Mouse (Mus musculus) heart, embryonic 12.5 days (tissue): ENCODE measurements around the gene Tmem211. TPM values are rescaled to one million over a fixed set of nuclear protein-coding genes. Genes with fewer than 3 reads are reported as not detected.

Source experiments
- ATAC-seq: fragments of 200-750 bp; cut with Nextera tagmentation; 2 replicates; pipeline ENCODE4 v1.8.0; 2017; ENCODE audit warnings: moderate TSS enrichment, moderate library complexity; ENCODE audit not compliant: insufficient number of reproducible peaks, low FRiP score
- H3K27ac ChIP-seq: fragments of 300-500 bp; sonication (generic); 2 replicates; pipeline ENCODE4 v1.5.1; 2016; ENCODE audit warnings: mild to moderate bottlenecking, moderate library complexity; ENCODE audit not compliant: poor library complexity, severe bottlenecking
- H3K27me3 ChIP-seq: fragments of 300-500 bp; sonication (generic); replicated peaks from 2 replicates; pipeline ENCODE4 v1.6.1; 2016; ENCODE audit warnings: mild to moderate bottlenecking, moderate library complexity
- H3K36me3 ChIP-seq: fragments of 300-500 bp; sonication (generic); 2 replicates; pipeline ENCODE4 v1.6.1; 2016; ENCODE audit warnings: mild to moderate bottlenecking, moderate library complexity
- H3K4me1 ChIP-seq: fragments of 300-500 bp; sonication (generic); replicated peaks from 2 replicates; pipeline ENCODE4 v1.6.1; 2016; ENCODE audit warnings: mild to moderate bottlenecking
- H3K4me2 ChIP-seq: fragments of 300-500 bp; sonication (generic); 2 replicates; pipeline ENCODE4 v1.6.1; 2016; ENCODE audit warnings: mild to moderate bottlenecking, moderate library complexity
- H3K4me3 ChIP-seq: fragments of 300-500 bp; sonication (generic); 2 replicates; pipeline ENCODE4 v1.5.1; 2016; ENCODE audit warnings: mild to moderate bottlenecking
- H3K9ac ChIP-seq: fragments of 300-500 bp; sonication (generic); 2 replicates; pipeline ENCODE4 v1.6.1; 2016; ENCODE audit warnings: mild to moderate bottlenecking, moderate library complexity
- H3K9me3 ChIP-seq: fragments of 300-500 bp; sonication (generic); replicated peaks from 2 replicates; pipeline ENCODE4 v1.6.1; 2016; ENCODE audit warnings: mild to moderate bottlenecking, moderate library complexity
- WGBS: fragments of 180-500 bp; shearing (Covaris S2); methylation state at CpG from one replicate; pipeline ENCODE4 v1.1.7; 2016; 5-methylcytosine and 5-hydroxymethylcytosine counted together
- polyA plus RNA-seq: library from polyadenylated mRNA; unstranded; fragments of >200 nt; fragmentation: Nextera tagmentation; extraction: Ambion mirVana; gene quantifications from 2 replicates; pipeline ENCODE4 v1.2.1, GENCODE M21; 2016

Gene Tmem211
- polyA plus RNA-seq, 1 experiment from 2014 or later, result not detected

DNA sequence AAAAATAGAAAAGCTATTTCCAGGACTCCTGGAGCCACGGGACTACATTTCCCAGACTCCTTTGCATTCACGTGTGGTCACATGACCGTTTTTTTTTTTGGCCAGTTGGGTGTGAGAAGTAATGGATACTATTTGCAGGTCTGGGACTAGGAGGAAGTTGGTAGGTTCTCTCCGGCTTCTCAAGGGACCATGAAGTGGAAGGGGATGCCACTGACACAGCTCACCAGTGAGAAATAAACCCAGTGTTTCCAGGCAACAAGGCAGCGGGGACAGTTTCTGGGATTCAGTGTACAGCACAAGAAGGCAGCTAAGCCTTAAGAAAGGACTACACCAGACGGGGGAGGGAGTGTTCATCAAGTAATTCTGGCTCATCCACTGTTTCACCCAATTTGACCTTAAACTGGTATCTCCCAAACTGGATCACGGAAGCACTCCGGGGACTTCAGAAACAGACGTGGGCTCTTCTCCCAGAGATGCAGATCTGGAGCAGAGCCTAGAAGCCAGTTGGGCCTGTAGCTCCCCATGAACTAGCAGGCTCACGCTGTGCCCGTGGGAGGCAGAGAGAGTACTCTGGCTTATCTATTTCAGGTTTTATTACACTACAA is 44.6 kb downstream of the Tmem211 start:
- no peak overlapping the region for H3K4me2 ChIP-seq
- H3K9me3 ChIP-seq, result peaks cover 5% of the 10 kb centered on the region; the same call in 1 of the 2 replicates
- WGBS, result 65% methylated on average over 11 of the region's 11 CpGs
- H3K4me3 ChIP-seq, result no peak overlapping the region
- H3K27ac ChIP-seq, result no peak overlapping the region
- no peak overlapping the region for H3K9ac ChIP-seq
- no peaks in the 10 kb centered on the region for H3K36me3 ChIP-seq
- no peak for ATAC-seq
- H3K4me1 ChIP-seq, result peaks cover 6% of the 10 kb centered on the region
- no peaks in the 10 kb centered on the region for H3K27me3 ChIP-seq

GRCm38 (mm10) chr5:113275839-113276238 is 49.1 kb downstream of the Tmem211 start:
- Histone ChIP-seq H3K9ac (no peak overlapping the region), H3K4me3 (no peak overlapping the region), H3K36me3 (no peaks in the 10 kb centered on the region), H3K27ac (no peak overlapping the region), H3K4me1 (peaks cover 6% of the 10 kb centered on the region), H3K9me3 (no peaks in the 10 kb centered on the region), H3K27me3 (no peaks in the 10 kb centered on the region), H3K4me2 (no peak overlapping the region)
- ATAC-seq, result no peak
- 71% methylated on average over 10 of the region's 10 CpGs for WGBS

DNA sequence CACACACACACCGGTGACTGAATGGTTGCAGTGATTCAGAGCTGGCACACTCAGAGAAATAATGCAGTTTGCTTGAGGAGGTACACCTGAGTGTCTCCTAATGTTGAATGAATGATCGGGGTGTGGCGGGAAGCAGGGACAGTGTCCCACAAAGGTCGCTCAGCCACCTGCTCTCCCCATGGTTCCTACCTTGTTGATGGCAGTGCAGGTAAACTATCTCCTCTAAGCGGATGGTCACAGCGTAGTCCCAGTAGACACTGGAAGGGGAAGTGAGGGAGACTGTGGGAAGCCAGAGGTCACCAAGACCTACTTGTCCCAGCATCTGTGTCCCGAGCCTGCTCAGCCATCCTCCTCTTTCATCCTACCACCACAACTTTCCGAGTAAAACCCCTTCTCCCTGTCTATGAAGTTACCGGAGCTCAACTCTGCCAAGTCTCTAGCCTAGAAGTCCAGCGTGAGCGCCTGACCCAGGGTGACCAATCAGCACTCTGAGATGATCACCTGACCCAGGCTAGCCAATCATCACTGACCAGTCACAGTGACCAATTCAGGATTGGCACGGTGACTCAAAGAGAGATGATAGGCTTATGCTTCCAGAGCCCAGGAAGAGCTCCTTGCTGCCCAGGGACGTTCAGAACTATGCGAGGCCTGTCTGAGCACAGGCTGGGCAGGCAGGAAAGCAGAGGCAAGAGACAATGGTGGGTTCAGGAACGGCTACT is 53.6 kb downstream of the Tmem211 start:
- peak overlapping the region; percentile 32 for H3K4me3 ChIP-seq
- peak; percentile 70 for ATAC-seq
- no peak overlapping the region for H3K9ac ChIP-seq
- H3K9me3 ChIP-seq, result no peaks in the 10 kb centered on the region
- H3K36me3 ChIP-seq, result no peaks in the 10 kb centered on the region
- H3K27me3 ChIP-seq, result peaks cover 12% of the 10 kb centered on the region
- 25% methylated on average over 15 of the region's 15 CpGs for WGBS
- no peaks in the 10 kb centered on the region; the same call in 1 of the 2 replicates for H3K4me1 ChIP-seq
- H3K27ac ChIP-seq, result no peak overlapping the region
- peak overlapping the region; percentile 45 for H3K4me2 ChIP-seq

- Histone ChIP-seq H3K9me3 (0 out of 2 replicates have a peak, but pooled peaks cover 2% of the 10 kb centered on the region), H3K36me3 (no peaks in the 10 kb centered on the region), H3K27me3 (peaks cover 25% of the 10 kb centered on the region), H3K4me3 (no peak overlapping the region), H3K4me2 (no peak overlapping the region), H3K27ac (no peak overlapping the region), H3K4me1 (no peaks in the 10 kb centered on the region; the same call in 1 of the 2 replicates), H3K9ac (no peak overlapping the region)
- WGBS, result 87% methylated on average over 7 of the region's 7 CpGs
- ATAC-seq, result no peak
Observed at GRCm38 (mm10) chr5:113281557-113281956, 54.8 kb downstream of the Tmem211 start.

DNA sequence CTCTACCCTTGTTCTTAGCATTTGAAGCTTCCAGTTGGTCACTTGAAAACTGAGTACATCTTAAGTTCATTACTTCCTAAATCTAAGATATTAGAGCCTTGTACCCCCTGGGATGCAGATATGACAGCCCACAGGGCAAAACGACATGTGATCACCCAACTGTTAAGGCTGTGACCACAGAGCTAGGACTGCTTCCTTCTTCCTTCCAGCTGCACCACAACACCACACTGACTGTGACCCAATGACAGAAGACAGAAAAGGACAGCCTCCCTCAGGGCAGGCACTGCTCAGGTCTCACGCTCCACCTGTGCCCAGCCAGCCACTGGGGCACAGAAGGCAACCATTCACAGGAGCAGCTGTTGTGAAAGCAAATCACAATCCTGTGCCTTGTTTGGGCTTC is 57.0 kb downstream of the Tmem211 start:
- Histone ChIP-seq H3K4me1 (peaks cover 4% of the 10 kb centered on the region; the same call in 1 of the 2 replicates), H3K9me3 (peaks cover 8% of the 10 kb centered on the region; the same call in 1 of the 2 replicates), H3K4me3 (no peak overlapping the region), H3K9ac (no peak overlapping the region), H3K36me3 (no peaks in the 10 kb centered on the region), H3K27me3 (peaks cover 47% of the 10 kb centered on the region), H3K27ac (no peak overlapping the region), H3K4me2 (no peak overlapping the region)
- 62% methylated on average over 2 of the region's 2 CpGs for WGBS
- no peak for ATAC-seq

- peaks cover 65% of the 10 kb centered on the region for H3K27me3 ChIP-seq
Observed at GRCm38 (mm10) chr5:113285541-113285940, 58.8 kb downstream of the Tmem211 start.

DNA sequence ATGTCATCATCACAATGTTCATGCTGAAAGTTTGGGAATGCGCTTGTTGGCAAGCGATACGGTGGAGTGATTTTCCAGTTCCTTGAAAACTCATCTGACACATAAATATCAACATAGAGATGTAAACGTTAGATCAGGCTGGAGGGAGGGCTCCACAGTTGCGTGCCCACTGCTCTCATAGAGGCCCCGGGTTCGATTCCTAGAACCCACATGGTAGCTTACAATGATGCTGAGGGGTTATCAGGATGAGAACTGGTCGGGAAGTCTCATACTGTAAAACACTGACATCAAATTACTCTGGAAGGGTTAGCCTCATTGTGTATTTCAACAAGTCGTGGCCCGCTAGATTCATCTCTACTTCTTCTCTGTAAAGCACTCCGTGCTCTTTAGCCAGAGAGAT is 59.3 kb downstream of the Tmem211 start:
- Histone ChIP-seq H3K27ac (no peak overlapping the region), H3K27me3 (peaks cover 70% of the 10 kb centered on the region), H3K9ac (no peak overlapping the region), H3K4me1 (peaks cover 4% of the 10 kb centered on the region; the same call in 1 of the 2 replicates), H3K36me3 (no peaks in the 10 kb centered on the region), H3K9me3 (peaks cover 8% of the 10 kb centered on the region; the same call in 1 of the 2 replicates), H3K4me3 (no peak overlapping the region), H3K4me2 (no peak overlapping the region)
- WGBS, result 74% methylated on average over 11 of the region's 11 CpGs
- no peak for ATAC-seq

More at GRCm38 (mm10) chr5:113285541-113285940, 58.8 kb downstream of the Tmem211 start:
- Histone ChIP-seq H3K36me3 (no peaks in the 10 kb centered on the region), H3K4me1 (peaks cover 4% of the 10 kb centered on the region; the same call in 1 of the 2 replicates), H3K9me3 (peaks cover 8% of the 10 kb centered on the region; the same call in 1 of the 2 replicates), H3K4me3 (no peak overlapping the region), H3K4me2 (no peak overlapping the region), H3K9ac (no peak overlapping the region), H3K27ac (no peak overlapping the region)
- WGBS, result 50% methylated on average over 16 of the region's 16 CpGs
- no peak for ATAC-seq

DNA sequence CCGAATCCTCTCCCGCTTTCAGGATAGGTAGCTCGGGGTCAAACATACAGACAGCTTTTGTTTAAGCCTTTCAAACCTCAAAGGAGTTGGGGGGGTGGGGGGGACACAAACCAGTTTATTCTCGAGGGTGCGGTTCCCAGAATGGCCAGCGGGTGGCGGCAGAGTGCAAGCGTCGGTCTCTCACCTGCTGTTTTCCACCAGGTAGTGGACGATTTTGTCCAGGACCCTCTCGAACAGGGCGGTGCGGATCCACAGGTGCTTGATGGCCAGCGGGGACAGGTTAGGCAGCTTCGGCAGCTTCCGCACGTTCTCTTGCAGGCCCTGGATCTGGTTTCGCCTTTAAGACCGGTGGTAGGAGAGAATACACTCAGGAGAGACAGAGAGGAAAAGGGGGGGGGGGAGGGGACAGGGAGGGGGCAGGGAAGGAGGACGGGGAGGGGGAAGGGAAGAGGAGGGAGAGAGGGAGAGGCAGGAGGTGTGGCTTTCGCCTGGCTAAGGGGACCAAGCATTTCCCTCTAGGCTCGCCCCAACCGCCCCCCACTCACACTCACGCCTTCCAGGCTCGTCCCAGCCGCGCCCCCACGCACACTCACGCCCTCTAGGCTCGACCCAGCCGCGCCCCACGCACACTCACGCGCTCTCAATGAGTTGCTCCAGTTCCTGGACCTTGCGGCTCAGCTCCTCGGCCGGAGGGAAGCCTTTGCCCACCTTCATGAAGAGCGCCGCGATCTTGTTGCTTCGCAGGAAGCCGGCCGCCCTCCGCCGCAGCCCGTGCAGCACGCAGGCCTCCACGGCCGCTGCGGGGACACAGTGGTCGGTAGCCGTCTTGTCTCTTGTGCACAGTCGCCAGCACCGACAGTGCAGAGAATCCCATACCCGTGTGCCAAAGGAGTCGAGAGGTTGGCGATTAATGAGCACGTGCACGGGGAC is 60.1 kb downstream of the Tmem211 start:
- no peak overlapping the region for H3K4me3 ChIP-seq
- H3K9ac ChIP-seq, result no peak overlapping the region
- peaks cover 4% of the 10 kb centered on the region; the same call in 1 of the 2 replicates for H3K4me1 ChIP-seq
- ATAC-seq, result no peak
- H3K4me2 ChIP-seq, result 0 out of 2 replicates have a peak overlapping the region, but pooled peaks have one; percentile 0
- no peaks in the 10 kb centered on the region for H3K36me3 ChIP-seq
- no peak overlapping the region for H3K27ac ChIP-seq
- peaks cover 78% of the 10 kb centered on the region for H3K27me3 ChIP-seq
- peaks cover 8% of the 10 kb centered on the region; the same call in 1 of the 2 replicates for H3K9me3 ChIP-seq
- WGBS, result 7% methylated on average over 59 of the region's 60 CpGs

DNA sequence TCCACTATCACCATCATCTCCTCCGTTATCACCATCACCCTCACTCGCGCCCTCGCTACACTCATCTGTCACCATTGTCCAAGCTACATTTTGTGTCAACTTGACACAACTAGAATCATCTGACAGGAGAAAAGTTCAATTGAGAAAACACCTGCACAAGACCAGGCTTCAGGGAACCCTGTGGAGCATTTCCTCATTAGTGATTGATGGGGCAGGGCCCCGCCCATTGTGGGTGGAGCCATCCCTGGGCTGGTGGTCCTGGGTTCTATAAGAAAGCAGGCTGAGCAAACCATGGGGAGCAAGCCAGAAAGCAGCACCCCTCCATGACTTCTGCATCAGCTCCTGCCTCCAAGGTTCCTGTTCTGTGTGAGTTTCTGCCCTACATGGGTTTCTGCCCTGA is 61.1 kb downstream of the Tmem211 start:
- no peak overlapping the region for H3K9ac ChIP-seq
- no peak for ATAC-seq
- WGBS, result 46% methylated on average over 5 of the region's 5 CpGs
- H3K4me2 ChIP-seq, result no peak overlapping the region
- no peaks in the 10 kb centered on the region for H3K36me3 ChIP-seq
- peaks cover 87% of the 10 kb centered on the region for H3K27me3 ChIP-seq
- peaks cover 8% of the 10 kb centered on the region; the same call in 1 of the 2 replicates for H3K9me3 ChIP-seq
- no peak overlapping the region for H3K4me3 ChIP-seq
- no peak overlapping the region for H3K27ac ChIP-seq
- peaks cover 4% of the 10 kb centered on the region; the same call in 1 of the 2 replicates for H3K4me1 ChIP-seq

- Histone ChIP-seq H3K9ac (no peak overlapping the region), H3K4me1 (peaks cover 4% of the 10 kb centered on the region; the same call in 1 of the 2 replicates), H3K36me3 (no peaks in the 10 kb centered on the region), H3K27ac (no peak overlapping the region), H3K4me2 (no peak overlapping the region), H3K27me3 (peaks cover 90% of the 10 kb centered on the region), H3K4me3 (no peak overlapping the region), H3K9me3 (peaks cover 8% of the 10 kb centered on the region; the same call in 1 of the 2 replicates)
- 34% methylated on average over 13 of the region's 13 CpGs for WGBS
- no peak for ATAC-seq
Observed at GRCm38 (mm10) chr5:113288490-113288889, 61.8 kb downstream of the Tmem211 start.
